Mouse (Mus musculus) olfactory bulb, adult 2 months (tissue): ENCODE results near the gene Foxc2.

Experiments
- CTCF ChIP-seq: fragments of 200-500 bp; IDR thresholded peaks from 2 replicates; pipeline ENCODE4 v1.5.1; 2012; ENCODE audit warnings: low read depth, mild to moderate bottlenecking, low read length, moderate library complexity; ENCODE audit not compliant: insufficient read depth
- POLR2A ChIP-seq: fragments of 200-500 bp; IDR thresholded peaks from 2 replicates; pipeline ENCODE4 v1.6.1; 2012; ENCODE audit warnings: mild to moderate bottlenecking, low read depth, low read length, moderate library complexity; ENCODE audit not compliant: insufficient read depth

GRCm38 (mm10) chr8:121116591-121117185 lies 717 bp downstream of the Foxc2 start:
- TF ChIP-seq POLR2A = no peak
- TF ChIP-seq CTCF = no peak
